Mouse (Mus musculus) kidney, postnatal 0 days (tissue): Measurements from ENCODE around the gene Pygm. TPM values are rescaled to one million over a fixed set of nuclear protein-coding genes. Genes with fewer than 3 reads are reported as not detected.

Experiments
- ATAC-seq: fragments of 200-750 bp; cut with Nextera tagmentation; replicated peaks from 2 replicates; pipeline ENCODE4 v1.8.0; 2017; ENCODE audit warnings: low read depth, moderate number of reproducible peaks, moderate TSS enrichment, moderate library complexity; ENCODE audit not compliant: low FRiP score
- DNase-seq: peaks from one replicate; pipeline ENCODE4 v3.0.0-alpha.2; 2016; ENCODE audit warnings: low spot score
- H3K27ac ChIP-seq: fragments of 300-500 bp; sonication (generic); 2 replicates; pipeline ENCODE4 v1.5.1; 2014; ENCODE audit warnings: mild to moderate bottlenecking
- H3K27me3 ChIP-seq: fragments of 300-500 bp; sonication (generic); 2 replicates; pipeline ENCODE4 v1.6.1; 2014; ENCODE audit warnings: low read length, mixed read lengths; ENCODE audit not compliant: insufficient read depth
- H3K36me3 ChIP-seq: fragments of 300-500 bp; sonication (generic); 2 replicates; pipeline ENCODE4 v1.6.1; 2014; ENCODE audit warnings: low read length, mixed read lengths; ENCODE audit not compliant: insufficient read depth
- H3K4me1 ChIP-seq: fragments of 300-500 bp; sonication (generic); replicated peaks from 2 replicates; pipeline ENCODE4 v1.6.1; 2014; ENCODE audit warnings: antibody characterized with exemption, low read length, mixed read lengths; ENCODE audit not compliant: insufficient read depth
- H3K4me2 ChIP-seq: fragments of 300-500 bp; sonication (generic); 2 replicates; pipeline ENCODE4 v1.6.1; 2014; ENCODE audit warnings: mild to moderate bottlenecking, low read length, moderate library complexity, mixed read lengths
- H3K4me3 ChIP-seq: fragments of 300-500 bp; sonication (generic); replicated peaks from 2 replicates; pipeline ENCODE4 v1.5.1; 2014; ENCODE audit warnings: low read depth, low read length
- H3K9ac ChIP-seq: fragments of 300-500 bp; sonication (generic); 2 replicates; pipeline ENCODE4 v1.6.1; 2014; ENCODE audit warnings: low read depth, low read length
- H3K9me3 ChIP-seq: fragments of 300-500 bp; sonication (generic); replicated peaks from 2 replicates; pipeline ENCODE4 v1.6.1; 2016; ENCODE audit warnings: low read length, inconsistent platforms, mixed read lengths
- CTCF ChIP-seq: IDR thresholded peaks from 2 replicates; pipeline ENCODE4 v1.5.1; 2016; ENCODE audit warnings: antibody characterized with exemption, low read depth, mild to moderate bottlenecking, moderate library complexity
- WGBS: fragments of 180-500 bp; shearing (Covaris S2); extraction: QIAGEN DNeasy Blood & Tissue Kit; methylation state at CpG from one replicate; pipeline ENCODE4 v1.1.7; 2014; 5-methylcytosine and 5-hydroxymethylcytosine counted together
- polyA plus RNA-seq: library from polyadenylated mRNA; unstranded; fragments of >200 nt; fragmentation: Nextera tagmentation; extraction: Ambion mirVana; gene quantifications from 2 replicates; pipeline ENCODE4 v1.2.1, GENCODE M21; 2015

Gene Pygm
- polyA plus RNA-seq, 1 experiment from 2014 or later: 24.5 TPM

- H3K27me3 ChIP-seq: no peaks in the 10 kb centered on the region
- no peak for ATAC-seq
- H3K4me2 ChIP-seq: no peak overlapping the region
- H3K27ac ChIP-seq: no peak overlapping the region
- H3K4me1 ChIP-seq: peaks cover 36% of the 10 kb centered on the region
- 0 out of 2 replicates have a peak, but pooled peaks cover 3% of the 10 kb centered on the region for H3K36me3 ChIP-seq
- no peak overlapping the region for H3K9ac ChIP-seq
- 81% methylated on average over 13 of the region's 13 CpGs for WGBS
- no peak for DNase-seq
- no peaks in the 10 kb centered on the region for H3K9me3 ChIP-seq
- no peak overlapping the region for H3K4me3 ChIP-seq
- TF ChIP-seq CTCF: peak; percentile 39; the same call in 1 of the 2 replicates
These were observed 3.8 kb downstream of the Pygm start for GRCm38 (mm10) chr19:6388006-6388405.

GRCm38 (mm10) chr19:6389803-6390202, 5.6 kb downstream of the Pygm start:
- Histone ChIP-seq H3K27me3 (no peaks in the 10 kb centered on the region), H3K4me3 (peak overlapping the region; percentile 6), H3K4me2 (peak overlapping the region; percentile 42), H3K9ac (peak overlapping the region; percentile 20; the same call in 1 of the 2 replicates), H3K4me1 (peaks cover 19% of the 10 kb centered on the region; the same call in 1 of the 2 replicates), H3K27ac (no peak overlapping the region), H3K9me3 (no peaks in the 10 kb centered on the region), H3K36me3 (0 out of 2 replicates have a peak, but pooled peaks cover 3% of the 10 kb centered on the region)
- 6% methylated on average over 16 of the region's 16 CpGs for WGBS
- DNase-seq (peak; percentile 36), ATAC-seq (0 out of 2 replicates have a peak, but pooled peaks have one; percentile 31)
- TF ChIP-seq CTCF: no peak

GRCm38 (mm10) chr19:6390251-6390650, 6.1 kb downstream of the Pygm start:
- 0 out of 2 replicates have a peak, but pooled peaks cover 3% of the 10 kb centered on the region for H3K36me3 ChIP-seq
- H3K27me3 ChIP-seq: no peaks in the 10 kb centered on the region
- no peak for TF ChIP-seq CTCF
- ATAC-seq: no peak; the same call in 1 of the 2 replicates
- H3K9ac ChIP-seq: no peak overlapping the region
- H3K4me1 ChIP-seq: peaks cover 14% of the 10 kb centered on the region; the same call in 1 of the 2 replicates
- H3K4me2 ChIP-seq: peak overlapping the region; percentile 42; the same call in 1 of the 2 replicates
- WGBS: 57% methylated on average over 6 of the region's 6 CpGs
- H3K27ac ChIP-seq: no peak overlapping the region
- H3K9me3 ChIP-seq: no peaks in the 10 kb centered on the region
- no peak overlapping the region for H3K4me3 ChIP-seq
- DNase-seq: no peak

- Histone ChIP-seq H3K27me3 (no peaks in the 10 kb centered on the region), H3K4me3 (no peak overlapping the region), H3K9ac (no peak overlapping the region), H3K9me3 (no peaks in the 10 kb centered on the region), H3K36me3 (0 out of 2 replicates have a peak, but pooled peaks cover 3% of the 10 kb centered on the region), H3K27ac (no peak overlapping the region), H3K4me2 (no peak overlapping the region), H3K4me1 (peaks cover 3% of the 10 kb centered on the region; the same call in 1 of the 2 replicates)
- ATAC-seq: no peak
- TF ChIP-seq CTCF: peak; percentile 47
- no peak for DNase-seq
- WGBS: 89% methylated on average over 14 of the region's 14 CpGs
These were observed 8.7 kb downstream of the Pygm start for GRCm38 (mm10) chr19:6392743-6393393.

GRCm38 (mm10) chr19:6393637-6394036, 9.4 kb downstream of the Pygm start:
- Histone ChIP-seq H3K9me3 (no peaks in the 10 kb centered on the region), H3K4me3 (no peak overlapping the region), H3K27ac (no peak overlapping the region), H3K27me3 (no peaks in the 10 kb centered on the region), H3K9ac (no peak overlapping the region), H3K4me1 (peaks cover 10% of the 10 kb centered on the region; the same call in 1 of the 2 replicates), H3K4me2 (no peak overlapping the region), H3K36me3 (0 out of 2 replicates have a peak, but pooled peaks cover 3% of the 10 kb centered on the region)
- WGBS: 87% methylated on average over 16 of the region's 16 CpGs
- DNase-seq (no peak), ATAC-seq (no peak)
- no peak for TF ChIP-seq CTCF

GRCm38 (mm10) chr19:6396237-6396636, 12.0 kb downstream of the Pygm start:
- no peak overlapping the region for H3K9ac ChIP-seq
- no peaks in the 10 kb centered on the region for H3K9me3 ChIP-seq
- no peak for TF ChIP-seq CTCF
- no peak for DNase-seq
- no peak for ATAC-seq
- H3K27me3 ChIP-seq: no peaks in the 10 kb centered on the region
- no peak overlapping the region for H3K4me3 ChIP-seq
- peaks cover 22% of the 10 kb centered on the region for H3K4me1 ChIP-seq
- no peak overlapping the region for H3K27ac ChIP-seq
- H3K36me3 ChIP-seq: 0 out of 2 replicates have a peak, but pooled peaks cover 3% of the 10 kb centered on the region
- H3K4me2 ChIP-seq: no peak overlapping the region
- 66% methylated on average over 5 of the region's 5 CpGs for WGBS
